Mouse (Mus musculus) stomach, embryonic 16.5 days (tissue): ENCODE measurements around the gene Cacna1f. TPM values are rescaled to one million over a fixed set of nuclear protein-coding genes. Genes with fewer than 3 reads are reported as not detected.

Experiments
- ATAC-seq: fragments of 200-750 bp; cut with Nextera tagmentation; 2 replicates; pipeline ENCODE4 v1.8.0; 2017; ENCODE audit warnings: moderate number of reproducible peaks, moderate TSS enrichment; ENCODE audit not compliant: insufficient read depth, low FRiP score
- H3K27ac ChIP-seq: fragments of 300-500 bp; sonication (generic); 2 replicates; pipeline ENCODE4 v1.5.1; 2014; ENCODE audit warnings: low read length
- H3K27me3 ChIP-seq: fragments of 300-500 bp; sonication (generic); 2 replicates; pipeline ENCODE4 v1.6.1; 2014; ENCODE audit warnings: low read length, control low read depth, mixed read lengths; ENCODE audit not compliant: control insufficient read depth, insufficient read depth
- H3K36me3 ChIP-seq: fragments of 300-500 bp; sonication (generic); 2 replicates; pipeline ENCODE4 v1.6.1; 2014; ENCODE audit warnings: low read length; ENCODE audit not compliant: control insufficient read depth, insufficient read depth
- H3K4me1 ChIP-seq: fragments of 300-500 bp; sonication (generic); 2 replicates; pipeline ENCODE4 v1.6.1; 2014; ENCODE audit warnings: low read length, control low read depth, mixed read lengths; ENCODE audit not compliant: control insufficient read depth, insufficient read depth
- H3K4me2 ChIP-seq: fragments of 300-500 bp; sonication (generic); 2 replicates; pipeline ENCODE4 v1.6.1; 2014; ENCODE audit warnings: low read depth, low read length, mixed read lengths
- H3K4me3 ChIP-seq: fragments of 300-500 bp; sonication (generic); replicated peaks from 2 replicates; pipeline ENCODE4 v1.5.1; 2014; ENCODE audit warnings: mild to moderate bottlenecking, low read length
- H3K9ac ChIP-seq: fragments of 300-500 bp; sonication (generic); 2 replicates; pipeline ENCODE4 v1.6.1; 2014; ENCODE audit warnings: low read length
- H3K9me3 ChIP-seq: fragments of 300-500 bp; sonication (generic); replicated peaks from 2 replicates; pipeline ENCODE4 v1.6.1; 2016; ENCODE audit warnings: low read length, control low read depth; ENCODE audit not compliant: control insufficient read depth
- WGBS: fragments of 180-500 bp; shearing (Covaris S2); extraction: QIAGEN DNeasy Blood & Tissue Kit; methylation state at CpG from one replicate; pipeline ENCODE4 v1.1.7; 2014; 5-methylcytosine and 5-hydroxymethylcytosine counted together
- polyA plus RNA-seq: library from polyadenylated mRNA; unstranded; fragments of >200 nt; fragmentation: Nextera tagmentation; extraction: Ambion mirVana; gene quantifications from 2 replicates; pipeline ENCODE4 v1.2.1, GENCODE M21; 2015

Gene Cacna1f
- polyA plus RNA-seq, 1 experiment from 2014 or later: not detected

- WGBS: 26% methylated on average over 21 of the region's 21 CpGs
- Histone ChIP-seq H3K4me2 (peak overlapping the region; percentile 75), H3K9ac (no peak overlapping the region), H3K27me3 (no peaks in the 10 kb centered on the region; the same call in 1 of the 2 replicates), H3K36me3 (no peaks in the 10 kb centered on the region), H3K4me1 (no peaks in the 10 kb centered on the region), H3K9me3 (no peaks in the 10 kb centered on the region), H3K27ac (no peak overlapping the region), H3K4me3 (peak overlapping the region; percentile 45)
- ATAC-seq: no peak
These were observed 3.2 kb downstream of the Cacna1f start for GRCm38 (mm10) chrX:7610035-7610434.

DNA sequence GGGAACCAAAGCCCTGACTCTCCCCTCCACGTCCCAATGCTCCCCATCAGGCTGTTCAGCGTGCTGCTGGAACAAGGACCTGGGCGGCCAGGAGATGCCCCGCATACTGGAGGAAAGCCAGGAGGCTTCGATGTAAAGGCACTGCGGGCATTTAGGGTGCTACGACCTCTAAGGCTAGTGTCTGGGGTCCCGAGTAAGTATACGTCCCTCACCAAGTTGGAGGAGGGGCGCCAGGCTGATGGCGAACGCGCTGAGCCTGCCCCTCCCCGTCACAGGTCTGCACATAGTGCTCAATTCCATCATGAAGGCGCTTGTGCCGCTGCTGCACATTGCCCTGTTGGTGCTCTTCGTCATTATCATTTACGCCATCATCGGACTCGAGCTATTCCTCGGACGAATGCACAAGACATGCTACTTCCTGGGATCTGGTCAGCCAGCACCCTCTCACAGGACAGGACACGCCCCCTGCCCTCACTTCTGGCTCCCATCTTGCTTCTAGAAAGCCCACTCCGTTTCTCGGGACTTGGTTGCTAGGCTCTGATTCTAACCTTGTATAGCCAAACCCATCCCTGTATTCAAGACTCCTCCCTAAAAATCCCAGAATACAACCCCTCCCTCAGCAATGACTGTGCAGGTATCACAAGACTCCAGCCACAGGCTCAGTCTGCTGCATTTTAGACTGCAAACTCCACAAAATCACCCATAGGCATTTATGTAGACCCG lies 3.8 kb downstream of the Cacna1f start:
- Histone ChIP-seq H3K27me3 (no peaks in the 10 kb centered on the region; the same call in 1 of the 2 replicates), H3K9ac (peak overlapping the region; percentile 46; the same call in 1 of the 2 replicates)
- ATAC-seq: no peak

DNA sequence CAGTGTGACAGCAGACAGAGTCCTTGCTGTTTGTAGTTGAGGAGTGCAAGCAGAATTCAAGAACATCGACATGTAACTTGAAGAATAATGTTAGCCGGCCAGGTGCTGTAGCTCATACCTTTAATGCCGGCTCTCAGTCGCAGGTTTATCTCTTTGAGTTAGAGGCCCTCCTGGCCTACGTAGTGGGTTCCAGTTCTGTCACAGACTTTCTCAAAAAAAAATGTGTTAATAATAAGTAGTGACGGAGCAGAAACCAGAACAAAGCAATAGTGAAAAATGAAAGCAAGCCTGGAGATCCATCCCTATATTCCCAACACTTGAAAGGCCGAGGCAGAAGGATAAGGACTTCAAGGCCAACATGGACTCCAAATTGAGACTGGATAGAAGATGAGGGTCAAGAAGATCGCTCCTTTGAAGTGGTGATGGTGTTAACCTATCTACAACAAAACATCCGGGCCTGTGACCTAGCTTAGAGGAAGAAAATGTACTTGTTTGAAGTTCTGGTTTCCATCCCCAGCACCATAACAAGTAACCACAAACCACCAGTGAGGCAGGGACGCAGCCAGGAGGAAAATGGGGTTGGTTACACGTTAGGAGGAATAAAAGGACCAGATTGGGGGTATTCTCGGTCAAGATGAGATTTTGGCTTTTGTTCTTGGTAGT lies 11.1 kb downstream of the Cacna1f start:
- H3K36me3 ChIP-seq: no peaks in the 10 kb centered on the region
- no peak overlapping the region for H3K4me3 ChIP-seq
- no peak for ATAC-seq
- H3K27ac ChIP-seq: no peak overlapping the region
- no peak overlapping the region for H3K4me2 ChIP-seq
- H3K9me3 ChIP-seq: no peaks in the 10 kb centered on the region
- H3K27me3 ChIP-seq: no peaks in the 10 kb centered on the region
- no peaks in the 10 kb centered on the region for H3K4me1 ChIP-seq
- WGBS: 75% methylated on average over 12 of the region's 12 CpGs
- no peak overlapping the region for H3K9ac ChIP-seq

More for the DNA sequence above, 3.8 kb downstream of the Cacna1f start:
- Histone ChIP-seq H3K4me1 (no peaks in the 10 kb centered on the region), H3K4me2 (peak overlapping the region; percentile 75), H3K27ac (no peak overlapping the region), H3K36me3 (no peaks in the 10 kb centered on the region), H3K9me3 (no peaks in the 10 kb centered on the region), H3K4me3 (peak overlapping the region; percentile 45)
- WGBS: 15% methylated on average over 26 of the region's 26 CpGs

DNA sequence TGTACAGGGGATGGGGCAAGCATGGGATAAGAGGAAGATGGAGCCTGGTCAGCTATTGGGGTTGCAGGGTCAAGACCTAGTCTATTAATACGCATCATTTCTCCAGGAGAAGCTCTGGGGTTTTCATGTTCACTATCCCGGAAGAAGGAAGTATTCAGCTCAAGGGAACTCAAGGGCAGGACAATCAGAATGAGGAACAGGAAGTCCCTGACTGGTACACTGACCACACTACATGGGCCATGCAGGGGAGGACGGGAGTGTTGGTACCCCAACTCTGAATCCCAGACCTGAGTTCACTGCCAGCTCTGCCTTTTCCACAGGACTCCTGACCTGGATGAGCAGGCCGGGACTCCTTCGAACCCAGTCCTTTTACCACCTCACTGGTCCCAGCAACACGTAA lies 25.7 kb downstream of the Cacna1f start:
- ATAC-seq: no peak
- 90% methylated on average over 6 of the region's 6 CpGs for WGBS

DNA sequence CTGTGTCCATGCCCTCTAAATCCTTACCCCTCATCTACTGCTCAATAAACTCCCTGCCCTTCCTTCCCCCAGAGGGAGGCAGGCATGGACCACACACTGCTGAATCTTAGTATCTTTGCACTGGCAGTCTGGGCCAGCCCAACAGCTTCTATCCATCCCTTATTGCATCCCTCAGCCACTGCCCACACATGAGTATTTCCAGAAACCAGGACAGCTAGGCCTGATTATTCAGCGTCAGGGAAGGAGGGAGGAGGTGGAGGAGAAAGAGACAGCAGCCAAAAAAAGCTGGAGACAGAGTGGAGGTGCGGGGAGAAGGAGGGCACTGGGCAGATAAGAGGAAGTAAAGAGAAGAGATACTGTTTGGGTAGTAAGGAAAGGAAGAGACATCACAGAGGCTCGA lies 28.2 kb downstream of the Cacna1f start:
- H3K27me3 ChIP-seq: peaks cover 5% of the 10 kb centered on the region; the same call in 1 of the 2 replicates
- no peaks in the 10 kb centered on the region for H3K36me3 ChIP-seq
- H3K9me3 ChIP-seq: no peaks in the 10 kb centered on the region
- H3K9ac ChIP-seq: no peak overlapping the region
- no peaks in the 10 kb centered on the region for H3K4me1 ChIP-seq
- WGBS: 69% methylated on average over 3 of the region's 3 CpGs
- no peak overlapping the region for H3K4me3 ChIP-seq
- ATAC-seq: no peak
- H3K4me2 ChIP-seq: no peak overlapping the region
- H3K27ac ChIP-seq: no peak overlapping the region

More for the DNA sequence above, 25.7 kb downstream of the Cacna1f start:
- no peaks in the 10 kb centered on the region for H3K27me3 ChIP-seq
- no peak overlapping the region for H3K9ac ChIP-seq
- H3K4me1 ChIP-seq: no peaks in the 10 kb centered on the region
- H3K9me3 ChIP-seq: no peaks in the 10 kb centered on the region
- H3K4me2 ChIP-seq: no peak overlapping the region
- H3K27ac ChIP-seq: no peak overlapping the region
- no peak overlapping the region for H3K4me3 ChIP-seq
- H3K36me3 ChIP-seq: no peaks in the 10 kb centered on the region

DNA sequence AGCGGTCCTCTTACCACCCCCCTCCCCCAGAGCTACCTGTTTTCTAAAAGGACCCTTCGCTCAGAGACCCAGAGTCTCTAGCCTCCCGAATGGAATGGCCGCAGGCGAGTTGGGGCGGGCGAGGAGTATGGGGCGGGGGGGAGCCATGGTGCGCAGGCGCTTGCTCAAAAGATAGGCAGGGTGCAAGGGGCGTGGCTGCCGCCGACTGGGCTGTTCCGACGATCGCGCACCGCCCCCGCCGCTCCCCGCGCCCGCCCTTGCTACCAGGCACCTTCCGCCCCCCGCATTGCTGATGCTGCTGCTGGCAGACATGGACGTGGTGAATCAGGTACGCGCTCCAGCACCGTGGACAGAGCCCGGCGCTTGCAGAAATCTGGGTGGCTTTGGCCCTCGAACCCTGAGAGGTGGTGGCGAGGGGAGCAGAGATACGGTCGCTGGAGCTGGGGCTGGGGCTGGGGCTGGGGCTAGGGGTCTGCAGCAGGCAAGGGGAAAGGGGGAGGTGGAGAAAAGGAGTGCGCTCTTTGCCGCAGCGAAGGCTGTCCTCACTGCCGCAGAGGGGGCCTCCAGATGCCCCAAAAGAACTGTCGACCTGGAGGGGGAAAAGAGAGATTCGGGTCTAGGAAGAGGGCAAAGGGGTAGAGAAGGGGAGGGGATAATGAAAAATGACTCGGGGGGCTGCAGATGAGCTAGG lies 31.7 kb downstream of the Cacna1f start, which contains the start of gene Syp:
Syp (plus strand) TSS at position 71 of the 691 bp plus-strand sequence.
- peak; percentile 79 for ATAC-seq
- H3K9me3 ChIP-seq: no peaks in the 10 kb centered on the region
- peaks cover 5% of the 10 kb centered on the region; the same call in 1 of the 2 replicates for H3K27me3 ChIP-seq
- H3K4me1 ChIP-seq: no peaks in the 10 kb centered on the region
- peak within 1 kb of the TSS; percentile 56 for H3K4me2 ChIP-seq
- H3K36me3 ChIP-seq: no peaks in the 10 kb centered on the region
- H3K4me3 ChIP-seq: peak within 1 kb of the TSS; percentile 36
- H3K27ac ChIP-seq: no peak within 1 kb of the TSS
- 16% methylated on average over 42 of the region's 42 CpGs for WGBS
- H3K9ac ChIP-seq: no peak within 1 kb of the TSS

GRCm38 (mm10) chrX:7639536-7640325 lies 32.8 kb downstream of the Cacna1f start:
- Histone ChIP-seq H3K4me3 (no peak overlapping the region), H3K9me3 (no peaks in the 10 kb centered on the region), H3K4me1 (no peaks in the 10 kb centered on the region), H3K36me3 (no peaks in the 10 kb centered on the region), H3K4me2 (peak overlapping the region; percentile 56), H3K27ac (no peak overlapping the region), H3K9ac (no peak overlapping the region), H3K27me3 (peaks cover 5% of the 10 kb centered on the region; the same call in 1 of the 2 replicates)
- 22% methylated on average over 13 of the region's 13 CpGs for WGBS
- ATAC-seq: no peak

DNA sequence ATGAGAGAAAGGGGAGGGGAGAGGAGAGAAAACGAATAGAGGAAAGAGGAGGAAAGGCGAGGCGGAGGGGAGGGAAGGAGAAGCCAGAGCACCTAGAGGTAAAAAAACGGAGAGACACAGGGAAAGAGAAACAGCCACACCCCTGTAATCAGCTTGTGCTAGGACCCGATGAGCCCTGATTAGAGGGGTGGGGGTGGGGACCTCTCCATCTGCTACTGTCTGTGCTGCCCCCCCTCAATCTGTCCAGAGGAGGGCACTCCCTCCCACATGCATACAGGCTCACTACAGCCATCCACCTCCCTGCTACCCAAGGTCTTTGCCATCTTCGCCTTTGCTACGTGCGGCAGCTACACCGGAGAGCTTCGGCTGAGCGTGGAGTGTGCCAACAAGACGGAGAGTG lies 33.9 kb downstream of the Cacna1f start:
- Histone ChIP-seq H3K4me3 (no peak overlapping the region), H3K27ac (no peak overlapping the region), H3K4me2 (no peak overlapping the region), H3K36me3 (no peaks in the 10 kb centered on the region), H3K9me3 (no peaks in the 10 kb centered on the region), H3K9ac (no peak overlapping the region), H3K27me3 (peaks cover 5% of the 10 kb centered on the region; the same call in 1 of the 2 replicates), H3K4me1 (no peaks in the 10 kb centered on the region)
- no peak for ATAC-seq
- WGBS: 26% methylated on average over 12 of the region's 12 CpGs
